Mouse (Mus musculus): ENCODE measurements around the gene Lrrc43.

DNA sequence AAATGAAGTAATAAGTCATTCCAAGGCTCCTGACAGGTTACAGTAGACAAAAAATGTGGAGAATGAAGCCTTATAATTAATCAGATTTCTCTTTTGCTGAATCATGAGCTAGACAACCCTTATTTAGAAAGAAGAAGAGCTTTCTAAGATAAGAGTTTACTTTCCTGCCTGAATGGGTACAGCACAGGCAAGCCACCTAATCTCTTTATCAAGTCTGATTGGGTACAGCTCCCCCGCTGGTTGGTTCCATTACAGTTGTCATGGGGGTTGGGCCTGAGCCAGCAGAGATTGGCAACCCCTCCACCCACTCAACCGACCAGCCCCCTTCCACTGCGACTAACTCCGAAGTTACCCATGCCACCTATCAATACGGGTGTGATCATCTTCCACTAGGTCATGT lies 27.7 kb upstream of the Lrrc43 start:
- TF ChIP-seq CTCF (conservative IDR thresholded peaks at IDR 0.05; ENCODE audit: low read length), result no peak
- TF ChIP-seq NANOG (IDR thresholded peaks at IDR 0.05; ENCODE audit: borderline replicate concordance, low read length), result no peak
- TF ChIP-seq POU5F1 (IDR thresholded peaks at IDR 0.05; ENCODE audit: borderline replicate concordance, low read length), result no peak

Measured in E14TG2a.4 (cell line).